Mouse (Mus musculus): ENCODE measurements around the gene Dok7.

- TF ChIP-seq POLR2A (IDR thresholded peaks at IDR 0.05; ENCODE audit: control insufficient read depth, extremely low read depth, insufficient read depth, low read length, poor library complexity) (no peak), CTCF (IDR thresholded peaks at IDR 0.05; ENCODE audit: borderline replicate concordance, control insufficient read depth, extremely low read depth, insufficient read depth, low read length, poor library complexity) (no peak)
Observed at GRCm38 (mm10) chr5:35010656-35011055, 45.9 kb upstream of the Dok7 start.

All from thymus, adult 2 months (tissue).